Mouse (Mus musculus) heart, postnatal 0 days (tissue): Measurements from ENCODE around the gene A830031A19Rik. TPM values are rescaled to one million over a fixed set of nuclear protein-coding genes. Genes with fewer than 3 reads are reported as not detected.

Experiments used
- ATAC-seq: fragments of 200-750 bp; cut with Nextera tagmentation; 2 replicates; pipeline ENCODE4 v1.8.0; 2017; ENCODE audit warnings: low read depth, moderate number of reproducible peaks, moderate library complexity; ENCODE audit not compliant: insufficient read depth
- DNase-seq: peaks from one replicate; pipeline ENCODE4 v3.0.0-alpha.2; 2016; ENCODE audit warnings: low spot score
- H3K27ac ChIP-seq: fragments of 300-500 bp; sonication (generic); 2 replicates; pipeline ENCODE4 v1.5.1; 2014; ENCODE audit warnings: low read depth, mild to moderate bottlenecking
- H3K27me3 ChIP-seq: fragments of 300-500 bp; sonication (generic); 2 replicates; pipeline ENCODE4 v1.6.1; 2014; ENCODE audit warnings: low read length, mixed read lengths; ENCODE audit not compliant: control insufficient read depth, insufficient read depth
- H3K36me3 ChIP-seq: fragments of 300-500 bp; sonication (generic); replicated peaks from 2 replicates; pipeline ENCODE4 v1.6.1; 2014; ENCODE audit warnings: low read length, mixed read lengths; ENCODE audit not compliant: control insufficient read depth, insufficient read depth
- H3K4me1 ChIP-seq: fragments of 300-500 bp; sonication (generic); 2 replicates; pipeline ENCODE4 v1.6.1; 2014; ENCODE audit warnings: antibody characterized with exemption; ENCODE audit not compliant: control insufficient read depth, insufficient read depth
- H3K4me2 ChIP-seq: fragments of 300-500 bp; sonication (generic); 2 replicates; pipeline ENCODE4 v1.6.1; 2014; ENCODE audit warnings: low read depth, mild to moderate bottlenecking, low read length, moderate library complexity
- H3K4me3 ChIP-seq: fragments of 300-500 bp; sonication (generic); 2 replicates; pipeline ENCODE4 v1.5.1; 2014; ENCODE audit warnings: low read depth, low read length
- H3K9ac ChIP-seq: fragments of 300-500 bp; sonication (generic); replicated peaks from 2 replicates; pipeline ENCODE4 v1.6.1; 2014; ENCODE audit warnings: low read depth, low read length, mixed read lengths
- H3K9me3 ChIP-seq: fragments of 300-500 bp; sonication (generic); replicated peaks from 2 replicates; pipeline ENCODE4 v1.6.1; 2016; ENCODE audit warnings: low read length; ENCODE audit not compliant: control insufficient read depth
- CTCF ChIP-seq: IDR thresholded peaks from 2 replicates; pipeline ENCODE4 v1.5.1; 2016; ENCODE audit warnings: antibody characterized with exemption, control low read depth, low read depth
- EP300 ChIP-seq: IDR thresholded peaks from 2 replicates; pipeline ENCODE4 v1.6.1; 2016; ENCODE audit warnings: antibody characterized with exemption, low read depth
- WGBS: fragments of 180-500 bp; shearing (Covaris S2); extraction: QIAGEN DNeasy Blood & Tissue Kit; methylation state at CpG from one replicate; pipeline ENCODE4 v1.1.7; 2014; 5-methylcytosine and 5-hydroxymethylcytosine counted together
- polyA plus RNA-seq: library from polyadenylated mRNA; unstranded; fragments of >200 nt; fragmentation: Nextera tagmentation; extraction: Ambion mirVana; gene quantifications from 2 replicates; pipeline ENCODE4 v1.2.1, GENCODE M21; 2015
- total RNA-seq: library from RNA; depleted of rRNA; stranded (reverse); fragments of >200 nt; gene quantifications from 2 replicates; pipeline ENCODE4 v1.2.3, GENCODE M21; 2014; ENCODE audit warnings: low replicate concordance

A830031A19Rik gene
- total and polyA plus RNA-seq, 2 experiments from 2014 or later = not detected

- H3K4me1 ChIP-seq = peaks cover 34% of the 10 kb centered on the region
These were observed 24.4 kb upstream of the A830031A19Rik start for GRCm38 (mm10) chr11:24099215-24099614.

GRCm38 (mm10) chr11:24098662-24099061, 23.8 kb upstream of the A830031A19Rik start:
- Histone ChIP-seq H3K4me2 (no peak overlapping the region), H3K9me3 (no peaks in the 10 kb centered on the region), H3K27ac (no peak overlapping the region), H3K9ac (no peak overlapping the region), H3K27me3 (no peaks in the 10 kb centered on the region), H3K4me1 (peaks cover 38% of the 10 kb centered on the region), H3K4me3 (no peak overlapping the region), H3K36me3 (no peaks in the 10 kb centered on the region)
- WGBS = 38% methylated on average over 3 of the region's 3 CpGs
- DNase-seq = no peak
- TF ChIP-seq CTCF (no peak), EP300 (no peak)
- ATAC-seq = no peak

More at GRCm38 (mm10) chr11:24099215-24099614, 24.4 kb upstream of the A830031A19Rik start:
- DNase-seq (no peak), ATAC-seq (no peak)
- Histone ChIP-seq H3K4me2 (no peak overlapping the region), H3K27me3 (no peaks in the 10 kb centered on the region), H3K9me3 (no peaks in the 10 kb centered on the region), H3K4me3 (no peak overlapping the region), H3K9ac (no peak overlapping the region), H3K27ac (no peak overlapping the region), H3K36me3 (no peaks in the 10 kb centered on the region)
- TF ChIP-seq CTCF = no peak
- TF ChIP-seq EP300 = no peak
- WGBS = 80% methylated on average over 10 of the region's 10 CpGs

- no peak overlapping the region for H3K4me2 ChIP-seq
- peaks cover 38% of the 10 kb centered on the region for H3K4me1 ChIP-seq
- 75% methylated on average over 5 of the region's 5 CpGs for WGBS
- no peaks in the 10 kb centered on the region for H3K36me3 ChIP-seq
- ATAC-seq (no peak), DNase-seq (no peak)
- H3K9ac ChIP-seq = no peak overlapping the region
- H3K27me3 ChIP-seq = no peaks in the 10 kb centered on the region
- no peak overlapping the region for H3K27ac ChIP-seq
- no peak overlapping the region for H3K4me3 ChIP-seq
- TF ChIP-seq CTCF = no peak
- TF ChIP-seq EP300 = no peak
- no peaks in the 10 kb centered on the region for H3K9me3 ChIP-seq
These were observed 23.2 kb upstream of the A830031A19Rik start for GRCm38 (mm10) chr11:24098069-24098468.

GRCm38 (mm10) chr11:24097026-24097425, 22.2 kb upstream of the A830031A19Rik start:
- TF ChIP-seq CTCF (no peak), EP300 (no peak)
- no peak overlapping the region for H3K4me3 ChIP-seq
- H3K9ac ChIP-seq = no peak overlapping the region
- peaks cover 32% of the 10 kb centered on the region for H3K4me1 ChIP-seq
- DNase-seq (no peak), ATAC-seq (no peak)
- no peaks in the 10 kb centered on the region for H3K36me3 ChIP-seq
- WGBS = 77% methylated on average over 6 of the region's 6 CpGs
- H3K27me3 ChIP-seq = no peaks in the 10 kb centered on the region
- H3K27ac ChIP-seq = no peak overlapping the region
- no peaks in the 10 kb centered on the region for H3K9me3 ChIP-seq
- H3K4me2 ChIP-seq = no peak overlapping the region

GRCm38 (mm10) chr11:24096483-24096882, 21.6 kb upstream of the A830031A19Rik start:
- no peak overlapping the region for H3K27ac ChIP-seq
- H3K4me2 ChIP-seq = no peak overlapping the region
- H3K9me3 ChIP-seq = no peaks in the 10 kb centered on the region
- DNase-seq = no peak
- 59% methylated on average over 6 of the region's 6 CpGs for WGBS
- peaks cover 28% of the 10 kb centered on the region for H3K4me1 ChIP-seq
- no peak overlapping the region for H3K4me3 ChIP-seq
- ATAC-seq = no peak
- TF ChIP-seq EP300 = no peak
- no peak for TF ChIP-seq CTCF
- H3K9ac ChIP-seq = no peak overlapping the region
- no peaks in the 10 kb centered on the region for H3K27me3 ChIP-seq
- no peaks in the 10 kb centered on the region for H3K36me3 ChIP-seq

GRCm38 (mm10) chr11:24095656-24096353, 21.0 kb upstream of the A830031A19Rik start:
- H3K4me1 ChIP-seq = peaks cover 26% of the 10 kb centered on the region
- H3K9ac ChIP-seq = no peak overlapping the region
- no peak overlapping the region for H3K4me2 ChIP-seq
- WGBS = 86% methylated on average over 7 of the region's 7 CpGs
- no peak for ATAC-seq
- DNase-seq = no peak
- H3K27me3 ChIP-seq = no peaks in the 10 kb centered on the region
- H3K27ac ChIP-seq = no peak overlapping the region
- H3K4me3 ChIP-seq = no peak overlapping the region
- no peaks in the 10 kb centered on the region for H3K36me3 ChIP-seq
- TF ChIP-seq CTCF = no peak
- TF ChIP-seq EP300 = no peak
- no peaks in the 10 kb centered on the region for H3K9me3 ChIP-seq
